Mouse (Mus musculus): ENCODE measurements around the gene Gm10188. TPM values are rescaled to one million over a fixed set of nuclear protein-coding genes. Genes with fewer than 3 reads are reported as not detected.

The Gm10188 gene
- total and polyA plus RNA-seq, 3 experiments, result not detected

DNA sequence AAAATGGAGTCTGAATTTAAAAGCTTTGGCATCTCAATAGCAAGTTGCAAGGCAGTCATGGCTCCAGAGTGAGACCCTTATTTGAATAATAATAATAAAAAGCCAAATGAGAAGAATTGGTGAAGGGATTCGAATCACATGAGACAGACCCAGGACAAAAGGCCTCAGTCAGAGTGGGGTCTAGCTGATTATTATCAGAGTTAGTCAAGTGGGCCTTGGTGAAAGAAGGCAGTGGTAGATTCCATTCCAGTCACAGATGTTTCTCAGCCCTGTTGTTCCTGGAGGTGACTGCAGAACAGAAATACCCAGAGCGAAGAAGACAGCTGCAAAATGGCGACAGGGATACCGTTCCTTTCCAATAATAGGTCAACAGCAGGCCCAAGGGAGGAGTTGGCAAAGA lies 34.1 kb upstream of the Gm10188 start:
- in situ Hi-C loops (cut with MboI; ENCODE audit: low pct_ligation_motif_present, low pct_unique_long_range_greater_than_20kb, low sequenced_read_pairs), result no loop called here
- dilution Hi-C loops (cut with MboI; ENCODE audit: extremely low pct_ligation_motif_present, extremely low pct_unique_long_range_greater_than_20kb, low sequenced_read_pairs), result no loop called here

DNA sequence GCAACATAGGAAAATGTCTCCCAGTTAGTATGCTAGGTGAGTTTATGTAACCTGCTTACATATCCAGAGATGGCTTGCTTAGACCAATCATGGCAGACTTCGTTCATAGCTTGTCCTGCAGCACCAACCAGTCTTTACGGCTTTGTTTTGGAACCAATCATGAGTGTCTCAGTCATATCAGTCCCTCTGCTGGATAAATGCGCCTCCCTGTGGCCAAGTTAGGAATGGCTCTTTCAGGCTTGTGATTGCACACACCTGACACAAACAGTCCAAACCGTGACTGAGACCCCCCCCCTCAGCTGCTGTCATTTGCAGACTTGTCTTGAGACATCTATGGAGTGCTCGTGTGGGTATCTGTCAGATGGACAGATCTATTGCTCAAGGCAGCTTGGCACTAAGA lies 31.5 kb upstream of the Gm10188 start:
- in situ Hi-C loops (cut with MboI; ENCODE audit: low pct_ligation_motif_present, low pct_unique_long_range_greater_than_20kb, low sequenced_read_pairs), result no loop called here
- Histone ChIP-seq H3K4me3 (replicated peaks in 1 of 3; ENCODE audit: low read depth in 2 of 3, low read length in 2 of 3, poor library complexity in 1 of 3) (no peak overlapping the region), H3K4me1 (ENCODE audit: control insufficient read depth in 1 of 2, insufficient read depth in 2 of 2) (peaks cover 19 to 37% of the 10 kb centered on the region in 2 experiments), H3K27ac (ENCODE audit: insufficient read depth, low read depth) (no peak overlapping the region), H3K4me2 (ENCODE audit: insufficient read depth, low read depth, poor library complexity, severe bottlenecking) (no peak overlapping the region), H3K9me3 (replicated peaks; ENCODE audit: low read length) (no peaks in the 10 kb centered on the region), H3K27me3 (replicated peaks) (no peaks in the 10 kb centered on the region), H3K9ac (ENCODE audit: insufficient read depth, low read depth) (no peak overlapping the region), H3K36me3 (replicated peaks in 1 of 2; ENCODE audit: control insufficient read depth in 1 of 2, insufficient read depth in 1 of 2, low read length in 1 of 2) (no peaks in the 10 kb centered on the region), H3K79me2 (replicated peaks; ENCODE audit: control insufficient read depth, extremely low read depth, insufficient read depth, poor library complexity, severe bottlenecking) (no peaks in the 10 kb centered on the region)
- peak; percentile 38 for DNase-seq (ENCODE audit: extremely low read depth)
- dilution Hi-C loops (cut with MboI; ENCODE audit: extremely low pct_ligation_motif_present, extremely low pct_unique_long_range_greater_than_20kb, low sequenced_read_pairs), result no loop called here
- TF ChIP-seq SMC3 (IDR thresholded peaks at IDR 0.05; ENCODE audit: low read depth, low read length), result peak; percentile 47
- TF ChIP-seq ELF1 (IDR thresholded peaks at IDR 0.05; ENCODE audit: low read depth, low read length), result no peak
- TF ChIP-seq RAD21 (IDR thresholded peaks at IDR 0.05; ENCODE audit: low read depth, low read length), result peak; percentile 20
- TF ChIP-seq JUND (conservative IDR thresholded peaks at IDR 0.05; ENCODE audit: low read depth, low read length), result no peak
- peak; percentile 36 to 53 for TF ChIP-seq CTCF (conservative IDR thresholded peaks at IDR 0.05 in 1 of 2, IDR thresholded peaks at IDR 0.05 in 1 of 2; ENCODE audit: low read depth in 2 of 2, low read length in 2 of 2)

More for the DNA sequence above, 34.1 kb upstream of the Gm10188 start:
- Histone ChIP-seq H3K27ac (ENCODE audit: insufficient read depth, low read depth) (0 out of 2 replicates have a peak overlapping the region, but pooled peaks have one; percentile 30), H3K27me3 (replicated peaks) (no peaks in the 10 kb centered on the region), H3K4me1 (ENCODE audit: control insufficient read depth in 1 of 2, insufficient read depth in 2 of 2) (peaks cover 19 to 63% of the 10 kb centered on the region in 2 experiments), H3K9ac (ENCODE audit: insufficient read depth, low read depth) (no peak overlapping the region), H3K4me2 (ENCODE audit: insufficient read depth, low read depth, poor library complexity, severe bottlenecking) (no peak overlapping the region), H3K79me2 (replicated peaks; ENCODE audit: control insufficient read depth, extremely low read depth, insufficient read depth, poor library complexity, severe bottlenecking) (no peaks in the 10 kb centered on the region), H3K36me3 (replicated peaks in 1 of 2; ENCODE audit: control insufficient read depth in 1 of 2, insufficient read depth in 1 of 2, low read length in 1 of 2) (no peaks in the 10 kb centered on the region), H3K9me3 (replicated peaks; ENCODE audit: low read length) (no peaks in the 10 kb centered on the region), H3K4me3 (replicated peaks in 1 of 3; ENCODE audit: low read depth in 2 of 3, low read length in 2 of 3, poor library complexity in 1 of 3) (no peak overlapping the region)
- TF ChIP-seq ZC3H11A (IDR thresholded peaks at IDR 0.05; ENCODE audit: low read depth, low read length), result no peak
- no peak for TF ChIP-seq ETS1 (conservative IDR thresholded peaks at IDR 0.05; ENCODE audit: low read depth, low read length)
- TF ChIP-seq E2F4 (IDR thresholded peaks at IDR 0.05; ENCODE audit: insufficient replicate concordance, low read depth, low read length), result no peak
- no peak for TF ChIP-seq MXI1 (IDR thresholded peaks at IDR 0.05; ENCODE audit: low read depth, low read length)
- TF ChIP-seq UBTF (IDR thresholded peaks at IDR 0.05; ENCODE audit: low read depth, low read length), result no peak
- no peak for TF ChIP-seq EP300 (IDR thresholded peaks at IDR 0.05; ENCODE audit: low read length)
- TF ChIP-seq RAD21 (IDR thresholded peaks at IDR 0.05; ENCODE audit: low read depth, low read length), result no peak
- no peak for TF ChIP-seq MAX (IDR thresholded peaks at IDR 0.05; ENCODE audit: low read length)
- no peak for TF ChIP-seq CHD2 (IDR thresholded peaks at IDR 0.05; ENCODE audit: low read length)
- TF ChIP-seq KAT2A (IDR thresholded peaks at IDR 0.05; ENCODE audit: insufficient replicate concordance, low read length), result no peak
- no peak for TF ChIP-seq ZNF384 (IDR thresholded peaks at IDR 0.05; ENCODE audit: low read depth, low read length)
- TF ChIP-seq ZKSCAN1 (IDR thresholded peaks at IDR 0.05; ENCODE audit: borderline replicate concordance, low read depth, low read length), result no peak
- TF ChIP-seq ELF1 (IDR thresholded peaks at IDR 0.05; ENCODE audit: low read depth, low read length), result no peak
- TF ChIP-seq CTCF (conservative IDR thresholded peaks at IDR 0.05 in 1 of 2, IDR thresholded peaks at IDR 0.05 in 1 of 2; ENCODE audit: low read depth in 2 of 2, low read length in 2 of 2), result no peak
- no peak for TF ChIP-seq MAZ (IDR thresholded peaks at IDR 0.05; ENCODE audit: low read depth, low read length)
- TF ChIP-seq ZMIZ1 (IDR thresholded peaks at IDR 0.05; ENCODE audit: low read depth, low read length), result no peak
- TF ChIP-seq GABPA (IDR thresholded peaks at IDR 0.05; ENCODE audit: insufficient replicate concordance, low read depth, low read length), result no peak
- no peak for TF ChIP-seq TBP (conservative IDR thresholded peaks at IDR 0.05; ENCODE audit: low read depth, low read length)
- TF ChIP-seq MYC (IDR thresholded peaks at IDR 0.05; ENCODE audit: low read depth, low read length), result no peak
- no peak for TF ChIP-seq USF2 (conservative IDR thresholded peaks at IDR 0.05; ENCODE audit: low read depth, low read length)
- DNase-seq (ENCODE audit: extremely low read depth), result no peak
